Mouse (Mus musculus) monocyte, adult 5-6 weeks (primary cell): ENCODE data around the gene Gm44965. TPM values are rescaled to one million over a fixed set of nuclear protein-coding genes. Genes with fewer than 3 reads are reported as not detected.

Experiments used
- ATAC-seq: fragments of 153-309, 156-312 bp; replicated peaks from 2 replicates; pipeline ENCODE4 v1.8.0; 2017; ENCODE audit warnings: mild to moderate bottlenecking; ENCODE audit not compliant: low TSS enrichment, insufficient number of reproducible peaks, severe bottlenecking, poor library complexity, low FRiP score
- total RNA-seq: library from RNA; stranded (forward); fragments of 200-1000, 200-491, 200-594 nt; gene quantifications from 3 replicates; pipeline ENCODE4 v1.2.3, GENCODE M21; 2017

The Gm44965 gene
- total RNA-seq, 1 experiment from 2014 or later = 7.7 TPM

GRCm38 (mm10) chr6:48645660-48646308 lies 52.0 kb downstream of the Gm44965 start:
- ATAC-seq = no peak

- ATAC-seq = no peak
Measured at GRCm38 (mm10) chr6:48646309-48646690, 52.6 kb downstream of the Gm44965 start.

- ATAC-seq = 0 out of 2 replicates have a peak, but pooled peaks have one; percentile 61
Measured at GRCm38 (mm10) chr6:48646995-48647394, 53.3 kb downstream of the Gm44965 start, which contains the start of gene Gimap8. TSS of gene Gimap8 (plus strand) at chr6:48647234.

- no peak for ATAC-seq
Measured at GRCm38 (mm10) chr6:48647611-48648010, 53.9 kb downstream of the Gm44965 start.

- ATAC-seq = no peak
Measured at GRCm38 (mm10) chr6:48648779-48649178, 55.0 kb downstream of the Gm44965 start.

- ATAC-seq = no peak
Measured at GRCm38 (mm10) chr6:48650041-48650440, 56.3 kb downstream of the Gm44965 start.

GRCm38 (mm10) chr6:48658721-48659120 lies 65.0 kb downstream of the Gm44965 start:
- no peak for ATAC-seq

GRCm38 (mm10) chr6:48664750-48665149 lies 71.0 kb downstream of the Gm44965 start:
- ATAC-seq = no peak

GRCm38 (mm10) chr6:48665471-48665870 lies 71.7 kb downstream of the Gm44965 start:
- no peak for ATAC-seq

- ATAC-seq = no peak
Measured at GRCm38 (mm10) chr6:48666159-48666586, 72.4 kb downstream of the Gm44965 start.

GRCm38 (mm10) chr6:48668022-48668421 lies 74.3 kb downstream of the Gm44965 start:
- ATAC-seq = no peak

Other genes starting within 250 kb of the Gm44965 start
- 1.1 to 4.7 TPM (median 2.1 TPM) in 3 replicates for gene Krba1, start 198.4 kb upstream of the Gm44965 start, total RNA-seq
- gene Zfp467, start 148.1 kb upstream of the Gm44965 start, total RNA-seq = 5.4 to 17.3 TPM (median 17.0 TPM) in 3 replicates
- 0.10 to 2.7 TPM (median 0.39 TPM) in 3 replicates for gene Sspo, start 145.7 kb upstream of the Gm44965 start, total RNA-seq
- gene Atp6v0e2, start 56.3 kb upstream of the Gm44965 start, total RNA-seq = 1.8 TPM in 1 of 3 replicates, not detected in the others
- gene Lrrc61, start 39.1 kb upstream of the Gm44965 start, total RNA-seq = 11.2 to 24.6 TPM (median 14.3 TPM) in 3 replicates
- not detected in 3 replicates for gene Rarres2, start 21.2 kb upstream of the Gm44965 start, total RNA-seq
- not detected in 3 replicates for gene Gm45021, start 4.3 kb upstream of the Gm44965 start, total RNA-seq
- 0.85 to 5.5 TPM (median 2.1 TPM) in 3 replicates for gene Repin1, start 58 bp upstream of the Gm44965 start, total RNA-seq
- 2.6 to 2.8 TPM (median 2.6 TPM) in 3 replicates for gene Zfp775, start 8.1 kb downstream of the Gm44965 start, total RNA-seq
- 0.19 to 0.21 TPM in 2 of 3 replicates, not detected in the other for gene AI854703, start 32.8 kb downstream of the Gm44965 start, total RNA-seq
- gene Gimap8, start 53.3 kb downstream of the Gm44965 start, total RNA-seq = 132 to 417 TPM (median 134 TPM) in 3 replicates
- gene Gimap9, start 82.2 kb downstream of the Gm44965 start, total RNA-seq = 104 to 288 TPM (median 141 TPM) in 3 replicates
- 697 to 2,222 TPM (median 742 TPM) in 3 replicates for gene Gimap4, start 90.6 kb downstream of the Gm44965 start, total RNA-seq
- 355 to 968 TPM (median 415 TPM) in 3 replicates for gene Gimap6, start 114.3 kb downstream of the Gm44965 start, total RNA-seq
- gene Gm28053, start 124.7 kb downstream of the Gm44965 start, total RNA-seq = 17.6 to 57.0 TPM (median 34.4 TPM) in 3 replicates
- gene Gimap7, start 124.7 kb downstream of the Gm44965 start, total RNA-seq = 67.2 to 199 TPM (median 74.1 TPM) in 3 replicates
- 99.2 to 313 TPM (median 123 TPM) in 3 replicates for gene Gimap1, start 145.1 kb downstream of the Gm44965 start, total RNA-seq
- 91.7 to 178 TPM (median 113 TPM) in 3 replicates for gene Gimap5, start 152.3 kb downstream of the Gm44965 start, total RNA-seq
- gene Gimap3, start 176.9 kb downstream of the Gm44965 start, total RNA-seq = 92.2 to 334 TPM (median 99.5 TPM) in 3 replicates
- gene Tmem176a, start 247.0 kb downstream of the Gm44965 start, total RNA-seq = 2.7 to 9.7 TPM (median 4.4 TPM) in 3 replicates
- 19.1 to 28.4 TPM (median 27.7 TPM) in 3 replicates for gene Tmem176b, start 247.6 kb downstream of the Gm44965 start, total RNA-seq